Mouse (Mus musculus) B cell, adult 62 days (primary cell): ENCODE results near the gene Pctp. TPM values are rescaled to one million over a fixed set of nuclear protein-coding genes. Genes with fewer than 3 reads are reported as not detected.

Experiments
- total RNA-seq: library from RNA; stranded (reverse); gene quantifications from 4 replicates; pipeline ENCODE4 v1.2.4, GENCODE M21; 2023

Gene Pctp
- total RNA-seq: 4.6 to 9.0 TPM (median 7.5 TPM) in 4 replicates

GRCm38 (mm10) chr11:90002231-90002986 lies at the start of gene Pctp:
Gene Pctp, minus strand, starts transcription at chr11:90002894.

GRCm38 (mm10) chr11:90029841-90030398 lies 27.2 kb upstream of the Pctp start, which contains the start of gene Tmem100:
Gene Tmem100, plus strand, starts transcription at chr11:90030348.

Other genes with a start within 250 kb of the Pctp start
- not detected in 4 replicates for gene Ankfn1, start 225.2 kb downstream of the Pctp start, total RNA-seq
- gene Tmem100, start 27.5 kb upstream of the Pctp start, total RNA-seq: 0.31 to 0.86 TPM (median 0.54 TPM) in 4 replicates
- 0.39 to 3.8 TPM (median 2.6 TPM) in 4 replicates for gene Gm45716, start 184.8 kb upstream of the Pctp start, total RNA-seq
- 13.5 to 15.4 TPM (median 14.4 TPM) in 4 replicates for gene Mmd, start 246.6 kb upstream of the Pctp start, total RNA-seq